Comparison of ENCODE assay signal across 22 mouse cellular contexts in the genomic region with DNA sequence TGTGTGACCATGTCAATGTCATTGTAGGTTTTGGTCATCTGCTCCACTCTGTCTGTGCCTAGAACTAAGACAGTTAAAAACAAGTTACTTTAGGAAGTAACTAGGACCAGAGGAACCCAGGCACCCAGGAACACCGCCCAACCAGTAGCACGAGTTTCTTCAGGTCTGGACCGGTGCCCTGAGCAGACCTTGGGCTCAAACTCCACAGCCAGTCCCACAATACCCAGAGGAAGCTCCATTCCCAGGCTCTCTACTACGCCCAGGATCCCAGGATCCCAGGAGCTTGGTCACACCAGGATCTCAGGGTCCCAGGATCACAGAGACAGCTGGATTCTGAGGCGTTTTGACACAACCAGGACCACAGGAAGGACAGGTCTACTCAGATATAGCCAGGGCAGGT.
"Had no signal": no experiment of that assay in that cellular context is flagged by ENCODE, and none has a peak within 500 bp of the region (broad histone marks: within the 10 kb centered on the region; RNA-seq: fewer than 3 reads in every experiment).

No protein-coding gene starts in this region.

- H3K27me3 ChIP-seq: limb, embryonic 12.5 days; limb, embryonic 15.5 days; midbrain, embryonic 12.5 days; midbrain, embryonic 15.5 days; neural tube, embryonic 12.5 days; neural tube, embryonic 15.5 days had no signal

- H3K4me3 ChIP-seq: limb, embryonic 12.5 days; limb, embryonic 15.5 days; midbrain, embryonic 12.5 days; midbrain, embryonic 15.5 days; neural tube, embryonic 12.5 days; neural tube, embryonic 15.5 days had no signal

- H3K4me2 ChIP-seq: limb, embryonic 12.5 days; limb, embryonic 15.5 days; liver, embryonic 11.5 days; lung, embryonic 14.5 days; midbrain, embryonic 12.5 days; midbrain, embryonic 15.5 days; neural tube, embryonic 12.5 days; neural tube, embryonic 15.5 days had no signal

- H3K27ac ChIP-seq: kidney, postnatal 0 days; limb, embryonic 12.5 days; limb, embryonic 15.5 days; liver, embryonic 14.5 days; macrophage; midbrain, embryonic 12.5 days; midbrain, embryonic 15.5 days; neural tube, embryonic 12.5 days; neural tube, embryonic 15.5 days; stomach, postnatal 0 days had no signal

- ATAC-seq: intestine, embryonic 16.5 days; liver, postnatal 0 days; lung, postnatal 0 days; midbrain, embryonic 15.5 days had no signal

- DNase-seq: left cerebral cortex, postnatal 4 days; liver, postnatal 0 days; lung, embryonic 14.5 days; right cerebral cortex, adult 18-20 months; right cerebral cortex, postnatal 14 days; right cerebral cortex, postnatal 4 days; thymus, adult 2 months; thymus, postnatal 14 days; thymus, postnatal 4 days had no signal

- H3K9ac ChIP-seq: limb, embryonic 12.5 days; limb, embryonic 15.5 days; liver, embryonic 14.5 days; liver, postnatal 0 days; lung, embryonic 14.5 days; midbrain, embryonic 12.5 days; midbrain, embryonic 15.5 days; neural tube, embryonic 12.5 days; neural tube, embryonic 15.5 days had no signal

- H3K4me1 ChIP-seq: limb, embryonic 12.5 days; limb, embryonic 15.5 days; midbrain, embryonic 12.5 days; midbrain, embryonic 15.5 days; neural tube, embryonic 12.5 days; neural tube, embryonic 15.5 days had no signal

- H3K9me3 ChIP-seq: limb, embryonic 12.5 days; limb, embryonic 15.5 days; midbrain, embryonic 15.5 days; neural tube, embryonic 12.5 days had no signal
